Mouse (Mus musculus) G1E (cell line): ENCODE results near the gene Nt5c3b.

Source experiments
- CTCF ChIP-seq: IDR thresholded peaks from 2 replicates; pipeline ENCODE4 v1.5.1; 2012; ENCODE audit warnings: low read depth, low read length, inconsistent platforms, mixed read lengths
- GATA1 ChIP-seq: IDR thresholded peaks from 2 replicates; pipeline ENCODE4 v1.6.1; 2012; ENCODE audit warnings: borderline replicate concordance, low read length, inconsistent platforms, mixed read lengths
- GATA2 ChIP-seq: IDR thresholded peaks from 2 replicates; pipeline ENCODE4 v1.6.1; 2012; ENCODE audit warnings: low read depth, low read length, inconsistent platforms, borderline replicate concordance
- POLR2AphosphoS5 ChIP-seq: IDR thresholded peaks from 2 replicates; pipeline ENCODE4 v1.6.1; 2012; ENCODE audit warnings: low read depth, low read length, inconsistent platforms; ENCODE audit not compliant: insufficient replicate concordance
- TAL1 ChIP-seq: conservative IDR thresholded peaks from 2 replicates; pipeline ENCODE4 v1.6.1; 2012; ENCODE audit warnings: low read depth, low read length, inconsistent platforms, mixed read lengths

DNA sequence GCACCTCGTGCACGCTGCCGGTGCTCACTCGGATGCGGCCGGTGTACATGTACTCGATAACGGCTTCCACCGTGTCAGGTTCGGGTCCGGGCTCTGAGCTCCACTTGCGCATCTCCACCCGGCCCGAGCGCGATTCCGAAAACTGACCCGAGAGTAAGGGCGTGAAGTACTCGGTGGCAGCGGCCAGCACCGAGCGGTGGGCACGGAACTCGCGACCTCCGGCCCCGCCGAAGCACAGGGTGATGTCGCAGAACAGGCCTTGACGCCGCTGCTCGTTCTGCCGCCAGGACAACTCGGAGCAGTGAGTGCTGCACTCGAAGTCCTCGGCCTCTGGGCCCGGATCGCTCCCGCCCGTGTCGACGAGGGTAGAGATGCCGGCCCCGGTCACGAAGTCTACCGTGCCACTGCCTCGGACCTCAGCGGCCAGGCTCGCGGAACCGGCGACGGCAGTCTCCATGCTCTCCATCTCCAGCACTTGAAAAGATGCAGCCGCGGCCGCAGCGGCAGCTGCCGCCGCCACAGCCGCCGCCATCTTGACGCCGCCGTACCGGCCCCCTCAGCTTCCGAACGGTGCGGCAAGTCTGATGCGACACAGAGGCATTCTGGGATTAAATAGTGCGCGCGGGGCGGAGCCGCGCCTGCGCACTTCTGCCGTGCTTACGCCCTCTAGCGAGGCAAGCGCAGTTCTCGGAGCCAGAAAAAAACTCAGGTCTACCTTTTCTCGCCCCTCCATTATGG lies 30.8 kb upstream of the Nt5c3b start, which contains the start of gene Klhl11:
- TF ChIP-seq CTCF (peak; percentile 41; the same call in 1 of the 2 replicates), GATA1 (no peak), POLR2AphosphoS5 (no peak), TAL1 (no peak), GATA2 (no peak)
